Mouse (Mus musculus): ENCODE data around the gene Wdr86.
"Not testable (repeated sequence)": the region's sequence is repeated elsewhere in the genome, so short reads cannot be mapped to it uniquely, and the experiment has no call there.

Wdr86 gene

DNA sequence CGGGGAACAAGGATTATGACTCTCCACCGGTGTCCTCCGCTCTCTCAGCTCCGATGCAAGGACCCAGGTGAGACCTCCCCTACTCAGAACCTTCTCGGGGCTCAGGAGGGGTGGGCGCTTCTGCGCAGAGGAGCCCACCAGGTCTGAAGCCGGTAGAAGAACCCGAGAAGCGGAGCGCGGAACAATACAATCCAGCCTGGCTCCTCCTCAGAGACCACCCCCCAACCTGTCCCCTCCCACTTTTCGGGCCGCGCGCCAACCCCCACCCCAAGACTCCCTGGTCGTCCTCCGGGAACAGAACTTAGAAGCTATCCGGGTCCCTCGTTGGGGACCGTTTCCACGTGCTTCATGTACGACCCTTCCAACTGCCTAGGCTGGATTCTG, at the start of gene Wdr86:
TSS of gene Wdr86 (minus strand) at position 240 of the 384 bp plus-strand sequence.
- no peak for DNase-seq (ENCODE audit: low spot score)

DNA sequence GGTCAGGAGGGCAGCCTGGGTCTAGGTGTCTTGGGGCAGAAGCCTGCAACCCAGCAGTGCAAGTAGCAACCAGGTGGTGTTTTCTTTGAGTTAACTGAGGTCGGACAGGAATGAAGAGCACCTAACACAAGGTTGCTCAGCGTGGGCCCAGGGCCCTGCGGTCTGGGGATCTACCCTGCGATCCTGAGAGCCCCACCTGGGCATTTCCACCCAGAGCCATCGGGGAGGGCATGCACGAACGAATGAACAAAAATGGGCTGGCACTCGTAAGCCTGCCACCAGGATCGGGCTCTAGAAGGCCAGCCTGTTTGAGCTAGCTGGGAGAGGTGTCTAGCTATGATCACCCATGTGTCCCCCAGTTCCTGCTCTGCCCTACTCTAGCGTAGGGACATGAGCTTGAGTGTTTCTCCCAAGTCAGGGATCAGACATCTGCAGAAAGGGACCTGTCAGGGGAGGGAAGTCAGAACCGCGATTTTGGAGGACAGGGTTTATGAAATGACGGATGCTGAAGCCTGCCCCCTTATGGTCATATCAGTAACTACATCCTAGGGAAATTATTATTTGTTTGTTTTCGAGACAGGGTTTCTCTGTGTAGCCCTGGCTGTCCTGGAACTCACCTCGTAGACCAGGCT, 49.5 kb upstream of the Wdr86 start:
- no peak for DNase-seq (ENCODE audit: low spot score)

DNA sequence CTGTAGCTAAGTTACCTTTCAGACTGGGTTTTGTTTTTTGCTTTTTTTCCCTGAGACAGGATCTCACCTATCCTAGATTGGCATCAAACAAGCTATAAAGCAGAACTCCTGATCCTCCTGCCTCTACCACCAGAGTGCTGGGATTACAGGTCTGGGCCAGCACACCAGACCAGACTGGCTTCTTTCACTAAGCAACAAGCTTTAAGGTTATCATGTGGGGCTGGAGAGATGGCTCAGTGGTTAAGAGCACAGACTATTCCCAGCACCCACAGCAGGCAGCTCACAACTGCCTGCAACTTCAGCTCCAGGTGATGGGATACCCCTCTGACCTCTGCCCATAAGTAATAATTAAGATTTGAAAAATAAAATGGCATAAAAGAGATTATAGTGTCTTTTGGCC, 48.8 kb upstream of the Wdr86 start:
- no peak for DNase-seq (ENCODE audit: low spot score)

DNA sequence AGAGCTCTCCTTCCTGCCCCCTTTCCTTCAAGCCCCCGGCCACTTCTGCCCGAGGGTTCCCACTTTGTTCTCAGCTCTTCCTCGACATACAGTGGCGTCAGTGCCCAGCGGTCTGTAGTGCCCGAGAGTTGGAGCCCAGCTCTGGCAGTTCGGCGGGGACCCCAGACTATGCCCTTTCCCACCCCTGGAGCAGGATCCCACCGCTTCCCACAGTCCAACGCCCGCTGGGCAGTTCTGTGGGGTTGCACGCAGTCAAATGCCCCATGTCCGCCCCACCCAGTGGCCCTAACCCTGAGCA, 48.3 kb upstream of the Wdr86 start:
- DNase-seq (ENCODE audit: low spot score), result no peak

DNA sequence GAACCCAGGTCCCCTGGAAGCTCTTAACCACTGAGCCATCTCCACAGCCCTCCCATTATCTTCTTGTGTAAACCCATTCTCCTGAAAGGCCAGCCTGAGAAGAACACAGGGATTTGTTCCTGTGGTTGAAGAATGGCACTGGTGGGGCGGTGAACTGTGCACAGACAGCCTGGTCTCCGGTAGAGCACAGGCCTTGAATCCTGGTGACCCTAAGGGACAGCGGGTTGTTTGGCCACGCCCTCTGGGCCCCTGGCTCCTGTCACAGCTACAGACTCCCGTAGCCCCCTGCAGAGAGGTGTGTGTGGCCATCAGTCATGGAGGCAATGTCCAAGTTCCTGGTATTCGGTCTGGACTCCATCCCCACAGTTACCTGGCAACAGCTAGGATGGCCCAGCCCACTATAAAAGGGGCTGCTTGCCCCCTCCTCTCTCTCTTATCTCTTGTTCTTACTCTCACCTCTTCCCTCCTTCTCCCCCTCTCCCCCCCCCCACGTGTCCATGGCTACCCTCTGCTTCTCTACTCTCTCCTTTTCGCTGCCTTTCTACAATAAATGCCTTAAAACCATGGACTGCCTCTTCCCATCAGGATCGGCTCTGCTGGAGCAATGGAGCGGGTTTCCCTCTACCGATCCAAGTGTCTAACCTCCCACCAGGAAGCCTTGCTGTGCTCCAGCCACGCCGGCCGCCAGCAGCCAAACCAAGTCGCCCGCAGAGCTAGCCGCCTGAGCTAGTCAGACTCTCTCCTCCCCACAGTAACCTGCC, 47.7 kb upstream of the Wdr86 start:
- no peak for DNase-seq (ENCODE audit: low spot score)

DNA sequence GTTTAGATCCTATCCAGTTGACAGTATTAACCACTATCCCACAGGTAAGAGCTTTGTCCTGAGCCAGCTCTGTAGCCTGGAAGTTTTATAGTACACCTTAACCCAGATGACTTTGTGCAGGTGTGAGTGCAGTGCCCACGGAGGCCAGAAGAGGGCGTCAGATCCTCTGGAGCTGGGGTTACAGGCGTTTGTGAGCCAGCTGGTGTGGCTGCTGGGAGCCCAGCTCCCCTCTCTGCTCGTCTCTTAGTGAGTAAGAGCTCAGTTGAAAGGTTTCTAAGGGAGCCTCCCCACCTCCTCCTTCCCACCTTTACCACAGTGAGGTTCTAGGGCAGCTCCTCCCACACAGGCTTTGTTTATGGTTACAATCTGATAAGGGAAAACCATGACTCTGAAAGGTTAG, 46.2 kb upstream of the Wdr86 start:
- no peak for DNase-seq (ENCODE audit: low spot score)

DNA sequence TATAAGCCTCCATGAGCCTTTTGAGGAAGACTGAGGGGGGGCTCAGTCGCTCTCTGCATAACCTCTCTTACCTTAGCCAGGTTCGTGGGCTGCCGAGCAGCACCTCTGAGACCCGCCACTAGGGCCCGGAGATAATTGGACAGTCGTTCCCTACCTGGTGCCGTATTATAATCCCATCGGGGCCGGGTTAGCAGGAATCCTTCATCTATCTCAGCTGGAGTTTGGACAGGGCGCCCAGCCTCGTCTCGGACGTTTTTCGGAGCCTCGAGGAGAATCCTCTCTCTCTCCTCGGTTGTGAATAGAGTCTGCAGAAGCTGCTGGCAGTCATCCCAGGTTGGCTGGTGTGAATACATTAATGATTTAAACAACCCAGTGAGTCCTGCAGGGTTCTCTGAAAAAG, 44.0 kb upstream of the Wdr86 start:
- DNase-seq (ENCODE audit: low spot score), result not testable (repeated sequence)

DNA sequence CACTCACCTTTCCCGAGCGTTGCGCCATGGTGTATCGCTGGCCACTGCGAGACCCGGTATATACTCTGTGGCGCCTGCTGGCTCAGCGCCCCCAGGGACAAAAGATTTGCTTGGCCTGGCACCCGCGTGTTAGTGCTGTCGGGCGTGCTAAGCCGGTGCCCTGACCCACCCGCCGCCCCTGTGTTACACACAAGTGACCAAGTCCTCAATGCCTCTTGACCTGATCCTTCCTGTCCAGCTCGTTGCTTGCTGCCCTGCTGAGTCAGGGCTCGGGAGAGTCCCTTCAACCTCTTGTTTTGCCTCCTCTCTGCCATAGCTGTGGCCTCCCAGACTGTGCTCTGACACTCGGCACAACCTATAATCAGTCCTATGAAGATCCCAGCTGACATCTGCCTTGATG, 27.3 kb upstream of the Wdr86 start, which contains the start of gene Crygn:
TSS of gene Crygn (minus strand) at position 193 of the 400 bp plus-strand sequence.
- DNase-seq (ENCODE audit: low spot score), result no peak

DNA sequence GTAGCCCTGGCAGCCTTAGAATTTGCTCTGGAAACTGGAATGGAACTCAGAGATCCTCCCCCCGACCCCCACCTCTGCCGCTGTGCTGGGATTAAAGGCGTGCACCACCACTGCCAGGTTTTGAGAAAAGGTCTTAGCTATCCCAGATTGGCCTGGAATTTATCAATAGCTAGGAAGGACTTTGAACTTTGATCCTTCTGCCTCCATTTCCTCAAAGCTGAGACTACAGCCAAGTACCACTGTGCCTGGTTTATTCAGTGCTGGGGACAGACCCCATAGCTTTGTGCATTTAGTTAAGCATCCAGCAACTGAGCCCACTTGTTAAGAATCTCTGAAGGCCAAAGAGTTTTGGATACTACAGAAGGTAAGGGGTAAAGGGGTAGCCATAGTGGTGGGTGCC, 26.4 kb upstream of the Wdr86 start:
- DNase-seq (ENCODE audit: low spot score), result no peak

DNA sequence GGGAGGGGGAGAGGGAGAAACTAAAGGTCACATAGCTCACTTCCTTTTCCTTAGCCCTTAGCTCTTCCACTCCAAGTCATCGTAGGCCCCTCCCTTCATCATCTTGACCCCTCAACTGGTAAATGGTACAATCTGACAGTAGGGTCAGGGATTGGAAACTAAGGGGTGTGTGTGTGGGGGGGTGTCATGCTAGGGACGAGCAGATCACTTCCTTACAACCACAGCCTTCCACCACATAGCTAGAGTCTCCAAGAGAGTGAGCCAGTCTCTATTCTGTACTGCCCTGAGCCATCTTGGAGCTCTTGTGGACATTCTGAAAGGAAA, 21.6 kb upstream of the Wdr86 start:
- DNase-seq (ENCODE audit: low spot score), result no peak

DNA sequence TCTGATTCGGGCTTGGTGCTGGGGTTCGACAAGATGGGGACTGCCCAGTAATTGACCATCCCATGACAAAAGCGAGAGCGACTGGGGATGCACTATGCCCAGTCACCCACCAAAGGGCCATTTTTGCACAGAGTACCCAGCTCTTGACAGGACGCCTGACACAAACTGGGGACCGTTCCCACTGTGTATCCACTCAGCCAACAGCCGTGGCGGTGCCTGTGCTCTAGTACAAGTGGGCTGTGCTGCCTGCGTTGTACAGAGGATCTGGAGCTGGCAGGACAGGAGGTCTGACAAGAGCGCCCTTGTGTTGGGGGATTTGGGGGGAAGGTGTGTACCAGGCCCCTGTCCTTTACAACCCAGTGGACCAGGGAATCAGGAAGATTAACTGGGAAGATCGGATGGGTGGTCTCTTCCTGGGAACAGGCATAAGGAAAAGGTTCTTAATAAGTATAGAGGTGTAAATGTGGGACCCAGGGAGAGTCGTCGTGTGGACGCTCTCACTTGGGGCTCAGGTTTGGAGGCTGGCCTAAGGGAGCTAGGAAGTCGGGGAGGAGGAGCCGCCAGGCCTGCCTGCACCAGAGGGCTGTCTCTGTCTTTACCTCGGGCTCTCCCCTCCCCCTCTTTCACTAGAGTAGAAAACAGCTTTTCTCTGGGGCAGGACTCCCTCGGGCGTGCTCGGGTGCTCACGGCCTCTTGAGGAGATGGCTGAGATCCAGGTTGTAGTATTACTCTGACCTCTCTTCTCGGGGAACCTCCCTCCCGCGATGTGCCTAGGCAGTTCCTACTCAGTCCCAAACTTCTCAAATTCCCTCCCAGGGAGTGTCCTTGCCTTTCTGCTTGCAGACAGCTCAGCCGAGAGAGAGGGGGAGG, 21.0 kb upstream of the Wdr86 start:
- peak; percentile 46 for DNase-seq (ENCODE audit: low spot score)

DNA sequence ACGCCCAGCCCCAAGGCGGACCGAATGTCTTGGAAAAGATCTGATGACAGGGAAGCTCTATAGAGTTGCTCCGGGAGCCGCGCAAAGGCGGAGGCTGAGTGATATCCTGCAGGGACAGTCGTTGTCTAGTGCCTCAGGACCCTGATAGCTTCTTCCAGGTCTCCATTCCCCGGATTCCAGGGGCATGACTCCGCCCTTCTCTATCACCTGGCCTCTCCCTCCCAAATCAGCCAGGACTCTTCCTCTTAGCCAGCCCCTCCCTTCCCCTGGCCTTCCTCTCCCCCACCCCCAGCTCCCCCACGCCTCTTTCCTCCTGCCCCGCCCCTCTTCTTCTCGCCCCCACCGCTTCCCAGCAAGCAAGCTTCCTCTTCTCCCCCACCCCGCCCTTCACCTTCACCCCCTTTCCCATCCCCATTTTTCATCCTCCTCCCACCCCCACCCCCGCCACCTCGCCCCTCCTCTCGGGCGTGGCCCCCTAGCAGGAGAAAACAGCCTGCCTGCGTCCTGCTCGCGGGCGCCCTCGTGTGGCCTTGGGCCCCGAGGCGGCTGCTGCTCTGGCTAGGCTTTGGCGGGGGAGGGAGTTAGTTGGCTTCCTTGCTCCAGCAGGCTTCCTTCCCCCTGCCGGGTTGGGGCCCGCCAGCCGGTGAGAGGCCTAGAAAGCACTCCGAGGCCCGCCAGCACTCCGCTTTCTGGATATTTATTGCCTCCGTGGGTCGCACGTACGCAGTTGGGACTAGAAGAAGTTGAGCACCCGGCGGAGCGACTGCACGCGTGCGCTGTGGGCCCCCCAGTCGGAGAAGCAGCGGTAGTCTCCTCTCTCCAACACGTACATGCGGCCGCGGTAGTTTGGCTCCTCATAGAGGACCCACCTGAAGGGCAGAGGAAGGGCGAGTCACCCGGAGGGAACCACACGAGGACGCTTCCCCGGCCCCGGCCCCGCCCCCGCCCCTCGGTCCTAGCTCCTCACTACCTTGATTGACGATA, 20.1 kb upstream of the Wdr86 start:
- DNase-seq (ENCODE audit: low spot score), result peak; percentile 87

DNA sequence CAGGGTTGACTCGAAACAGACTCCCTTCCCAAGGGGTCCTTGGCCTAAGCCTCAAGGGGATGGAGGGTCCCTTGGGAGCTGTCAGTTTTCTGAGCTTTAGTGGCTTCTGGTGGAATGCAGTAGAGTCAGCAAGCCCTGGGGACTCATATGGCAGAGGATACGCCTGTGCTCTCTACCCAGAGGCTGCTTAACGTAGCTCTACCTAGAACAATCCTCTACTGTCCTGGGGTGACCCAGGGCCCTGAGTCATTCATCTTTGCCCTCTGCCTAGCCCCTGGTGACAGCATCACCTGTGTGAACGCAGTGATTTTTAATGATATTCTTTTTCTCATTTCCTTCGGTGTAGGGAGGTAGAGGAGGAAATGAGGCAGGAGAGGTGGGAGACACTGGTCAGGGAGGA, 19.2 kb upstream of the Wdr86 start:
- DNase-seq (ENCODE audit: low spot score), result no peak

DNA sequence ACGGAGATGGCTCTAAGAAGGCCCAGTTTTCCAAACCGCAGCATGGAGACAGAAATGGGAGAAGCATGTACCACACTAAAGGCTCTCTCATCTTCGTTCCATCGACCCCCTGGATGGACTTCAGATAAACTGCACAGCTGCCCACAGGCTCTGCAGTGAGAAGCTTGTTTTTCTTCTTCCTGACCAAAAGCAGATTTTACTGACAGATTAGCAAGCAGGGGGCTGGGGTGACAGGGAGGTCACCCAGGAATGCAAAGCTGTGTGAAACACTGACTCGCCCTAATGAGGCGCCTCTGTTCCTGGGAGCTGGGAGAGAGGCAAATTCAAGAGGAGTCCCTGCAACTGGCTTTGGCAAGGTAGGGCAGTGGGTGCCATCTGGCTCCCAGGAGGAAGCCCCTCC, 17.0 kb upstream of the Wdr86 start:
- no peak for DNase-seq (ENCODE audit: low spot score)

DNA sequence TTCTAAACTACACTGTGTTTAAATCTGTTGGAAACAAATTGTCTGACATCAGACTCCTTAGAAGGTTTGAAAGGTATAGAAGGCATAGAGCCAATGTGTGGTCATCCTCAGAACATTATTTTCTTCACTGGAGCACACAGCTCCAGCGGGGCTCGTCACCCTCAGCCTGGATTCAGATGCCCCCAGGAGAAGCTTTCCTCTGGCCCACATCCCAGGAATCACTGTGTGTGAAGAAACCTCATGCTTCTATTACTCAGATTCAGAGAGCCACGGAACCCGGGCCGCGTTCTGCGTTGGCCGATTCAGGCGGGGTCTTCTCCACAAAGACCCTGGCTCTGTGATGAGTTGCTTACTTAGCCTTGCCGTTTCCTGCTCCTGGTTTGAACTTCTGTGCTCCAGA, 13.4 kb upstream of the Wdr86 start:
- DNase-seq (ENCODE audit: low spot score), result no peak

DNA sequence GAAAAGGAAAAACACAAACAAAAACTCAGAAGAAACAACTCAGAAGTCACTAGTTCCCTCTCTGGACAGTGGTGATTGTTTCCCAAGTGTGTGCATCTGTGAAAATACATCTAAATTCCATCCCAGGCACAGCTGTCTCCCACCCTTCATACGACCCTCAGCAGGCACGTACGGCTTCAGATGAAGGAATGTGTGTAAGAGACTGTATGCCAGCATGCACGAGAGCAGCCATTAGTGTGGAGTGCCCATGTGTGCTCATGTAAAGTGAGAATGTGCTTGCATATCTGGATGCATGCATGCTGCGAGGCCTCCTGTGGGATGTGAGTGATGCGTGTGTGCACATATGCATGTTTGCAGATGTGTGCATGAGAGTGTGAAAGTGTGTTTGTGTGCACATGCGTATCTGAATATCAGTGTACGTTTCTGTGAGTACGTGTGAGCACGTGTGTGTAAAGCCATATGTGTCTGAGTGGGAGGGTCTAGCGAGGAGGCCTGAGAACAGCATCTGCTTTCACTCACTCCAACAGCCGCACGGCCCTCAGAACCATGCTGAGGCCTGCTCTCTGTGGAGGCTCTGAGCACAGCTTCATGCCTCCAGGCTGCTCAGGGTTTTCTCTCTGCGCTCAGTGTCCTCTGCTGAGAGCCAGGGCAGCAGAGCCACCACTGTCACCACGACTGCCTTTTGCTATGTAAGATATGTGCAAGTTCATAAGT, 10.8 kb upstream of the Wdr86 start:
- no peak for DNase-seq (ENCODE audit: low spot score)

DNA sequence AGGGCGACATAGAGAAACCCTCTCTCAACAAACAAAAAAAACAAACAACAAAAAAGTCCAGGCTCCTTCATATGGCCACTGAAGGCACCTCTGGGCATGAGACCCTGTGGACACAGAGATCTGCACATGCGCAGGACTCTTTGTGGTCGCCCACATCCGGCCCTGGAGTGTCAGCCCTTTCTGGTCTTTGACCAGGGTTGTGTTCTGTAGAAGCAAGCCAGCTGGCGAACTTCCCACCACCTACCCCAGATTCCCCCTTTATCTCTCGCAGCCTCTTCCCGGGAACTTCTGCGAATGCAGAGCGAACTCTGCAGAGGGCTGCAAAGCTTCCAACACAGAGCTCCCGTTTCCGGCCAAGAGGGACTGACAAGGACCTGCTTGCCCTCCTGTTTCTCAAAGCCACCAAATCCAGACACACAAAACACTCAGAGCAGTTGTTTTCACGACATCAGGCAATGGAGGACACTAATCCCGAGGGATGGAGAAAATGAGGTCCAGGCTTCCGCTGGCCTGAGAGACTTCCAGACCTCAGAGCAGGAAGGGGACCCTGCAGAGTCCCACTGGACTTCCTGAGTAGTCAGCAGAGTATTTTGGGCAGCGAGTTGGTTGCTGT, 8.7 kb upstream of the Wdr86 start:
- peak; percentile 63 for DNase-seq (ENCODE audit: low spot score)

DNA sequence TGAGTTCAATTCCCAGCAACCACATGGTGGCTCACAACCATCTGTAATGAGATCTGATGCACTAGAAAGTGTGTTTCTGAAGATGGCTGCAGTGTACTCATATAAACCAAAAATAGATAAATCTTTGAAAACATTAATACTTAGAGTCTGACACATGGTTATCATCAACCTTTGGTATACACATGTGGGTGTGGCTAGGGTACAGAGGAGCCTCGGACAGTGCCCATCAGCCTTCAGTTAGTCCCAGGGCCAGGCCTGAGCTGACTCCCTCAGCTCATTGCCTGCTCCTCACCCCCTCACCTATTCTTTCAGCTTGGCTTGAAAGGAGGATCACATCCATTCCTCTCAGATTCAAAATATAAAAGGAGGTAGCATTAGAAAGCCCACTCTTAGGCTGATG, 8.0 kb upstream of the Wdr86 start:
- no peak for DNase-seq (ENCODE audit: low spot score)

DNA sequence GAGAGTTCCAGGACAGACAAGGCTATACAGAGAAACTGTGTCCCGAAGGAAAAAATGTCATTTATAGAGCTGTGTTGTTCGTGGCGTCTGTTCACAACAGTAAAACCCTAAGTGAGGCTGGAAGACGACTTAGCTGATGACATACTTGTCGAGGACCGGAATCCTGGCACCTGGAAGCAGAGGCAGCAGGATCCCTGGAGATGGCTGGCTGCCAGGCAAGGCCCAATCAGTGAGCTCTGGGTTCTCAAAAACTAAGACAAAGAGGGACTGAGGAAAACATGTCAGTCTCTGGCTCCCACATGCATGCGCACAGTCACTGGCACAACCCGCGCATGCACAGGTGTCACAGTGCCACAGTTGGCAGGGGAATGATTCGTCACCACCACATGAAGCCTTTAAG, 7.1 kb upstream of the Wdr86 start:
- DNase-seq (ENCODE audit: low spot score), result no peak

DNA sequence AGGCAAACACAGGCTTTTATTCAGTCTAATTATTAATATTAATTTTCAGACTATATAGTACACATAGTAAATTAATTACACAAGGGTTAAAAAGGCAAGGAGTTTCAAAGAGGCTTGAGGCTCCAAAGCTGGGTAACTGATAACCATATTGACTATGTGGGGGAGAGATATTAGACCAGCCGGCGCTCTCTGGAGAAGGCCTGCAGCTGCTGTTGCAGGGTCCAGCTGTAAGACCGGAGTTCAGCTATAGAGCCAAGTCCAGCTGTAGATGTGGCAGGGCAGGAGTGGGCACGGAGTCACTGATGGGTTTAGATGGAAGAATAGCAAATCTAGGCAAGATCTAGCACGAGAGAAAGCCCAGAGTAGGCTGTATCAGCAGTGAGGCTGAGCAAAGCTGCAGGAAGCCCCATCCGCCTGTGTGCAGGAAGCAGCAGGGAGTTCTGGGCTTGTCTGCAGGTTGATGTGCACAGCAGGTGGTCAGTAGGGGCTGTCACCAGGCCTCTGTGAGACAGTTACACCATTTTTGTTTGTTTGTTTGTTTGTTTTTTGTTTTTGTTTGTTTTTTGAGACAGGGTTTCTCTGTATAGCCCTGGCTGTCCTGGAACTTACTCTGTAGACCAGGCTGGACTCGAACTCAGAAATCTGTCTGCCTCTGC, 3.4 kb upstream of the Wdr86 start:
- no peak for DNase-seq (ENCODE audit: low spot score)

Measured in layer of hippocampus, adult 11-12 months (tissue).